In the genomic region with DNA sequence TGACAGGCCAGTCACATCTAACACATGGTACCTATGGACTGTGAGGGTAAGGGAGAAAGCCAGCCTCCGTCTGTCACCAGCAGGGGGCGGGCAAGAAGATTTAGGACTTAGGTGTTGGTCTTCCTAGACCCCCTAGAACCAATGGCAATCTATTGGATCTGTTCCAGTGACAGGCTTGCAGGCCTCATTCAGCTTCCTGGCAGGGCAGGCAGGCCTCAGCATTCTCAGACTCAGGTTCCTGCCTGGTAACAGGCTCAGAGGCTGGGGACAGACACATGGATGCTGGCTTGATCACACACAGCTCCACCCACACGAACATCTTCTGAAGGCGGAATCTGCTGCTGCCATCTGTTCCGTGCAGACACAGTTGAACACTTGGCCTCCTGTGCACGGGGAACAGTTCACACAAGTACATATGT, we compare ENCODE assay signal across 8 mouse cellular contexts. TPM values are rescaled to one million over a fixed set of nuclear protein-coding genes. Genes with fewer than 3 reads are reported as not detected.
DNase-seq lines count a peak whose midpoint lies in the region; ATAC-seq and TF ChIP-seq lines count a peak whose summit lies in the region.

No protein-coding gene starts in this region.

- H3K27me3 ChIP-seq in ES-Bruce4 (ENCODE audit: control insufficient read depth, insufficient read depth, low read length, poor library complexity, severe bottlenecking): no peaks in the 10 kb centered on the region
- no peaks in the 10 kb centered on the region for H3K27me3 ChIP-seq in forebrain, embryonic 11.5 days (ENCODE audit: control insufficient read depth, insufficient read depth, low read length)
- H3K27me3 ChIP-seq in hindbrain, embryonic 12.5 days: no peaks in the 10 kb centered on the region
- H3K27me3 ChIP-seq in lung, embryonic 16.5 days (ENCODE audit: control insufficient read depth, insufficient read depth, low read depth, low read length): no peaks in the 10 kb centered on the region

- no peak overlapping the region for H3K9ac ChIP-seq in ES-Bruce4 (ENCODE audit: low read depth, poor library complexity, severe bottlenecking)
- no peak overlapping the region for H3K9ac ChIP-seq in forebrain, embryonic 11.5 days (ENCODE audit: low read length)
- no peak overlapping the region for H3K9ac ChIP-seq in hindbrain, embryonic 12.5 days
- no peak overlapping the region for H3K9ac ChIP-seq in lung, embryonic 16.5 days (ENCODE audit: low read length)

- no peak for ATAC-seq in forebrain, embryonic 11.5 days (replicated peaks; ENCODE audit: low FRiP score)
- no peak for ATAC-seq in hindbrain, embryonic 12.5 days (ENCODE audit: low FRiP score)
- no peak for ATAC-seq in lung, embryonic 16.5 days (ENCODE audit: low read depth)

- H3K4me3 ChIP-seq in ES-Bruce4 (ENCODE audit: low read depth, low read length): no peak overlapping the region
- H3K4me3 ChIP-seq in bone marrow macrophage, adult 2 months (ENCODE audit: insufficient read depth, low read length): no peak overlapping the region
- no peak overlapping the region for H3K4me3 ChIP-seq in forebrain, embryonic 11.5 days (ENCODE audit: low read depth, low read length)
- H3K4me3 ChIP-seq in hindbrain, embryonic 12.5 days: no peak overlapping the region
- no peak overlapping the region for H3K4me3 ChIP-seq in lung, embryonic 16.5 days (ENCODE audit: low read length)

- peak; percentile 86 for DNase-seq in forebrain, embryonic 11.5 days (ENCODE audit: low spot score)
- DNase-seq in layer of hippocampus, postnatal 14 days (ENCODE audit: low spot score in 2 of 2): peak; percentile 79 to 89
- peak; percentile 62 for DNase-seq in right cerebral cortex, postnatal 14 days
- DNase-seq in ovary, postnatal 10 days (ENCODE audit: low spot score): no peak

- H3K4me2 ChIP-seq in forebrain, embryonic 11.5 days (ENCODE audit: low read depth, low read length, severe bottlenecking): no peak overlapping the region
- no peak overlapping the region for H3K4me2 ChIP-seq in hindbrain, embryonic 12.5 days (replicated peaks)
- no peak overlapping the region for H3K4me2 ChIP-seq in lung, embryonic 16.5 days (ENCODE audit: low read depth, low read length)

- no peaks in the 10 kb centered on the region for H3K36me3 ChIP-seq in ES-Bruce4 (ENCODE audit: control insufficient read depth, insufficient read depth, low read length, poor library complexity, severe bottlenecking)
- H3K36me3 ChIP-seq in forebrain, embryonic 11.5 days (ENCODE audit: control insufficient read depth, insufficient read depth, low read length): no peaks in the 10 kb centered on the region
- no peaks in the 10 kb centered on the region for H3K36me3 ChIP-seq in hindbrain, embryonic 12.5 days
- H3K36me3 ChIP-seq in lung, embryonic 16.5 days (ENCODE audit: control insufficient read depth, insufficient read depth, low read length): no peaks in the 10 kb centered on the region

- H3K27ac ChIP-seq in ES-Bruce4 (ENCODE audit: insufficient read depth, low read length): peak overlapping the region; percentile 66
- no peak overlapping the region for H3K27ac ChIP-seq in bone marrow macrophage, adult 2 months (ENCODE audit: insufficient read depth, low read depth, low read length)
- peak overlapping the region; percentile 18; the same call in 1 of the 2 replicates for H3K27ac ChIP-seq in forebrain, embryonic 11.5 days (ENCODE audit: low read depth, low read length)
- peak overlapping the region; percentile 69 for H3K27ac ChIP-seq in hindbrain, embryonic 12.5 days
- H3K27ac ChIP-seq in lung, embryonic 16.5 days (ENCODE audit: low read length): peak overlapping the region; percentile 75

- no peak for TF ChIP-seq EP300 in ES-Bruce4 (IDR thresholded peaks at IDR 0.05; ENCODE audit: insufficient read depth, low read depth, low read length)

- 42% methylated on average over 6 of the region's 6 CpGs for WGBS in forebrain, embryonic 11.5 days
- WGBS in hindbrain, embryonic 12.5 days: 31% methylated on average over 6 of the region's 6 CpGs
- 28% methylated on average over 6 of the region's 6 CpGs for WGBS in lung, embryonic 16.5 days

- H3K4me1 ChIP-seq in ES-Bruce4 (ENCODE audit: control insufficient read depth, insufficient read depth, low read length): peaks cover 14% of the 10 kb centered on the region
- H3K4me1 ChIP-seq in bone marrow macrophage, adult 2 months (ENCODE audit: control insufficient read depth, insufficient read depth, low read length): peaks cover 23% of the 10 kb centered on the region
- H3K4me1 ChIP-seq in forebrain, embryonic 11.5 days (replicated peaks; ENCODE audit: control insufficient read depth, insufficient read depth, low read length): peaks cover 25% of the 10 kb centered on the region
- peaks cover 57% of the 10 kb centered on the region for H3K4me1 ChIP-seq in hindbrain, embryonic 12.5 days
- H3K4me1 ChIP-seq in lung, embryonic 16.5 days (replicated peaks; ENCODE audit: control insufficient read depth, insufficient read depth, low read length): peaks cover 67% of the 10 kb centered on the region

- no peak for TF ChIP-seq CTCF in ES-Bruce4 (IDR thresholded peaks at IDR 0.05; ENCODE audit: low read depth, low read length)
- peak; percentile 86 for TF ChIP-seq CTCF in bone marrow macrophage, adult 2 months (IDR thresholded peaks at IDR 0.05; ENCODE audit: low read depth, low read length)

- H3K9me3 ChIP-seq in ES-Bruce4 (replicated peaks; ENCODE audit: control insufficient read depth, insufficient read depth, low read length, poor library complexity, severe bottlenecking): no peaks in the 10 kb centered on the region
- no peaks in the 10 kb centered on the region for H3K9me3 ChIP-seq in forebrain, embryonic 11.5 days (ENCODE audit: control insufficient read depth, low read length)
- no peaks in the 10 kb centered on the region for H3K9me3 ChIP-seq in hindbrain, embryonic 12.5 days (replicated peaks)
- no peaks in the 10 kb centered on the region for H3K9me3 ChIP-seq in lung, embryonic 16.5 days (ENCODE audit: control insufficient read depth, low read length)

- TF ChIP-seq POLR2A in ES-Bruce4 (IDR thresholded peaks at IDR 0.05; ENCODE audit: insufficient read depth, low read length): no peak
- TF ChIP-seq POLR2A in bone marrow macrophage, adult 2 months (IDR thresholded peaks at IDR 0.05; ENCODE audit: borderline replicate concordance, low read depth, low read length): no peak

RNA-seq across cellular contexts. Expression of gene Ptma, which starts 25.4 kb away (rescaled TPM):
- polyA plus RNA-seq in ES-Bruce4 (2011; ENCODE audit: insufficient read depth, insufficient read length, low read depth, missing spikeins): 3,893 and 3,930 TPM in 2 replicates
- 1,364 and 1,417 TPM in 2 replicates for polyA plus RNA-seq in bone marrow macrophage, adult 2 months (2012; ENCODE audit: insufficient read depth, insufficient read length, missing spikeins)
- polyA plus RNA-seq in forebrain, embryonic 11.5 days (2014; fragmentation: Nextera tagmentation; extraction: Ambion mirVana): 3,230 and 3,412 TPM in 2 replicates
- polyA plus RNA-seq in hindbrain, embryonic 12.5 days (2016; fragmentation: Nextera tagmentation; extraction: Ambion mirVana): 2,735 and 2,863 TPM in 2 replicates
- total RNA-seq in layer of hippocampus, postnatal 14 days (2021): 100 to 1,000 TPM; 453 to 549 TPM
- polyA plus RNA-seq in lung, embryonic 16.5 days (2015; fragmentation: Nextera tagmentation; extraction: Ambion mirVana): 2,358 and 2,609 TPM in 2 replicates
